Mouse (Mus musculus) Patski (cell line): ENCODE measurements around the gene Lrba. TPM values are rescaled to one million over a fixed set of nuclear protein-coding genes. Genes with fewer than 3 reads are reported as not detected.
A peak's percentile ranks its signal among the peaks of the same experiment; 100 is the strongest.

Source experiments
- ATAC-seq: fragments of 100-300 bp; one replicate; pipeline ENCODE4 v1.8.0; 2021
- CTCF ChIA-PET: fragments of 350-600 bp; sonication (Branson Sonifier 250); formaldehyde crosslinking; loops from one replicate; lab custom pipeline; 2022; ENCODE audit warnings: inconsistent platforms; lab: Charles Lee
- POLR2A ChIA-PET: fragments of 350-600 bp; sonication (Branson Sonifier 250); formaldehyde crosslinking; loops from one replicate; lab custom pipeline; 2022; ENCODE audit warnings: antibody characterized with exemption, inconsistent platforms; lab: Charles Lee
- DNase-seq: peaks from one replicate; pipeline ENCODE4 v3.0.0-alpha.2; 2011; ENCODE audit warnings: low read depth, low spot score
- H3K27me3 ChIP-seq: fragments of 371-371 bp; one replicate; pipeline ENCODE4 v1.5.1; 2021
- CTCF ChIP-seq: fragments of 100-300 bp; IDR thresholded peaks from one replicate; pipeline ENCODE4 v1.5.1; 2021
- in situ Hi-C: fragments of 300-500 bp; cut with MboI; formaldehyde crosslinking; loops from 3 replicates; pipeline ENCODE4 v1.11.1; 2018; ENCODE audit warnings: low pct_unique_long_range_greater_than_20kb, mixed read lengths
- polyA plus RNA-seq: library from polyadenylated mRNA; unstranded; gene quantifications from one replicate; pipeline ENCODE4 v1.2.3, GENCODE M21; 2021

Lrba gene
- polyA plus RNA-seq, 1 experiment from 2014 or later, result 35.1 TPM

DNA sequence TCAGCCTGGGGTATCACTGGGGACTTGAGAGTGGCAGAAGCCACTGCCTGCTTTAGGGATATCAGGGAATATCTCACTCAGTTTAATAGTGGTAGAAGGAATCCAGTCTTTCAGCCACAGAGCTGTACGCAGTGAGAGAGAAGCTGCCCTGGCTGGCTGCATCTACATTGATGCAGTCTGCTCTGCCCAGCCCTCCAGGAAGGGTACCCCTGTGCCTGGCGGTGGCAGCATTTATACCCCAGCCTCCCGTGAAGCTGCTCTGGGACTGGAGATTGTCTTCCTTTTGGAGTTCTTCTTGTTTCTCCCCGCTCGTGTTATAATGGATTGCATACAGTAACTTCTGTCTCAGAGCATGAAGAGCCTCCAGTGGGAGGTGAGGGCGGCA lies 551.0 kb downstream of the Lrba start:
- CTCF ChIA-PET, result interaction anchor here (0.8 to 3.6 kb wide), 2 partner anchors 15 to 354 kb away, joined by 3 to 13 read pairs; no protein-coding TSS in a partner anchor
- no peaks in the 10 kb centered on the region for H3K27me3 ChIP-seq
- in situ Hi-C loops, result no loop called here
- TF ChIP-seq CTCF, result no peak
- ATAC-seq, result no peak
- no peak for DNase-seq
- POLR2A ChIA-PET, result no interaction called here

DNA sequence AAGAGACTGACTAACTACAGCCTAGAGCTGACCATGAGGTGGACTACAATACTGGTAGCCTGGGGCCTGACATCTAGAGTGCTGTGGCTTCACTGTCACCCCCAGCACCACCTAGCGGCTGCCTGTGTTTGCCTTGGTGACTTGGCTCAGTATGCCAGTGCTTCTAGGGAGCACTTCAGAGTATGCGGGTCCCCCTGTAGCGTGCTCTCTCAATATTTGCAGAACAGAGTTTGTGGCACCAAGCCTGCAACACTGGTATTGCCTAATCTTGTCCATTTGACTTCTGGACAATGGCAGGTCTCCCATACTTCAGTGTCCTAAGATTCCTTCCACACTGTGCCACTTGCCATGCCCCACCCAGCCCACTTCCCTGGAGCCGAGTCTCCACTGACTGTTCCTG lies 555.2 kb downstream of the Lrba start:
- POLR2A ChIA-PET, result no interaction called here
- CTCF ChIA-PET, result interaction anchor here (1.4 to 4.2 kb wide), 4 partner anchors 9 to 18 kb away, joined by 3 to 13 read pairs (median 7); no protein-coding TSS in a partner anchor
- DNase-seq, result no peak
- no peak for ATAC-seq
- in situ Hi-C loops, result no loop called here
- H3K27me3 ChIP-seq, result no peaks in the 10 kb centered on the region
- no peak for TF ChIP-seq CTCF

- CTCF ChIA-PET, result no interaction called here
- no peaks in the 10 kb centered on the region for H3K27me3 ChIP-seq
- ATAC-seq, result no peak
- in situ Hi-C loops, result no loop called here
- no peak for TF ChIP-seq CTCF
- POLR2A ChIA-PET, result no interaction called here
- no peak for DNase-seq
Measured at GRCm38 (mm10) chr3:86784051-86784450, 559.6 kb downstream of the Lrba start.

- no peak for ATAC-seq
- no peak for TF ChIP-seq CTCF
- in situ Hi-C loops, result no loop called here
Measured at GRCm38 (mm10) chr3:86784930-86785329, 560.5 kb downstream of the Lrba start.

DNA sequence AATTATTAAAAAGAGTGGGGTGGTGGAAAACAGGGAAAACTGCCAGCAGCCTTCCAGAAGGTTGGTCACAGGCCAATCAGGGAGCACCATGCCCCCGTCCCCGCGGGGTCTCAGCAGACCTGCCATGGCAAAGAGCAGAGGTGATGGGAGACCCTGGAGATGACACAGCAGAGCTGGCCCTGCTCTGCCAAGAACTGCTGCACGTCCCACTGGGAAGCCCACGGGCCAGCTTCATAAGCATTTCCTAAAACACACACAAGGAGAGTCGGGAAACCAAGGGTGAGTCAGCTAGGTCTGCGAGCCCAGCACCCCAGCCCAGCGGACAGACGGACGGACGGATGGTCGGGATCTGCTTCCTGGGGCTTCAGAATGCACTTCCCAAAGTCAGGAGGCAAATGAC lies 561.8 kb downstream of the Lrba start:
- ATAC-seq, result no peak

More at GRCm38 (mm10) chr3:86784930-86785329, 560.5 kb downstream of the Lrba start:
- ChIA-PET CTCF (interaction anchor here (0.6 to 1.5 kb wide), 4 partner anchors 28 to 403 kb away, joined by 3 to 5 read pairs (median 4); no protein-coding TSS in a partner anchor), POLR2A (interaction anchor here (0.5 to 0.6 kb wide), 2 partner anchors 411 to 456 kb away, joined by 3 to 4 read pairs; no protein-coding TSS in a partner anchor)
- no peak for DNase-seq
- no peaks in the 10 kb centered on the region for H3K27me3 ChIP-seq

DNA sequence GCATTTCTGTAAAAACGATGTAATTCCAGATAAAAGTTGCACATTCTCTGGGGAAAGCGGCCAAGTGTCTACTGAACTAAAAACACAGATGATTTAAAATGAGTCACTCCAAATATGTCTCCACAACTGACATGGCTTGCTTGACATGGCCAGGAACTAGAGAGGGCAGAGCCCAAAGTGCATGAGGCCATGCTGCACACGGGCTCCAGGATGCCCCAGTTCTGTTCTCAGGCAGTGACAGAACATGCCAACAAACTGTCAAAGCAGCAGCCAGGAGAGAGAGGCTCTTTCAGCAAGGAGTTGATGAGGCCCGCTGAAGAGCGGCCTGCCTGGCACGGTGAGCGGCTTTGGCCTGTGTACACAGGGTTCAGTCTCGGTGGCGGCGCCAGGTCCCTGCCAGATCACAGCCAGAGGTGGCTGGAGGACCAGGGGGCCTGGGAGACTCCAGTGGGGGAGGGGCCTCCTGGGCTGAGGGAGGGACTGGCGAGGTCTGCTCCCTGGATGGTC lies 562.4 kb downstream of the Lrba start:
- H3K27me3 ChIP-seq, result no peaks in the 10 kb centered on the region
- ChIA-PET CTCF (interaction anchor here (1.3 to 2.1 kb wide), 2 partner anchors 11 to 26 kb away, joined by 7 to 9 read pairs; no protein-coding TSS in a partner anchor), POLR2A (no interaction called here)
- ATAC-seq, result peak; percentile 6
- no peak for TF ChIP-seq CTCF
- DNase-seq, result no peak
- in situ Hi-C loops, result no loop called here

More for the DNA sequence above, 561.8 kb downstream of the Lrba start:
- DNase-seq, result no peak
- H3K27me3 ChIP-seq, result no peaks in the 10 kb centered on the region
- ChIA-PET POLR2A (no interaction called here), CTCF (interaction anchor here (0.5 kb wide), 1 partner anchor 612 kb away, joined by 3 read pairs; no protein-coding TSS in a partner anchor)
- TF ChIP-seq CTCF, result no peak
- in situ Hi-C loops, result no loop called here

- ChIA-PET CTCF (interaction anchor here (0.7 to 3.0 kb wide), 6 partner anchors 10 to 26 kb away, joined by 3 to 11 read pairs (median 8); no protein-coding TSS in a partner anchor), POLR2A (no interaction called here)
- no peak for TF ChIP-seq CTCF
- ATAC-seq, result peak; percentile 70
- DNase-seq, result no peak
- in situ Hi-C loops, result no loop called here
- no peaks in the 10 kb centered on the region for H3K27me3 ChIP-seq
Measured at GRCm38 (mm10) chr3:86787423-86788123, 563.1 kb downstream of the Lrba start.

DNA sequence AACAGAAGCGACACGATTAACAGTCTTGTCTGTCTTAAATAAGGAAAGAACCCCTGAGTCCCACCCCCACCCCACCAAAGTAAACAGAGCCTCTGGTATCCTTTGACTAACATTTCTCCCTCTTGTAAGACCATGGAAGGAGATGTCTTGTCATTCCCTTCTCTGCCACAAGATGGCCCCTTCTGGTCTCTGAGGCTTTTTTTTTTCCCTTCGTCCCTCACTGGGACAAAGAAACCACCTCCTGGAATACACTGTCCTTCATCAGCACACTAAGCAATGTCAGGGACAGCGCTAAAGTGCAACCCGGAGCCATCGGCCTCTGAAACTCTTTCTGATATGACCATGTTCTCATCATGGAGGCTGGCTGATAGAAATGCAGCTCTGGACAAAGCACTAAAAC lies 564.2 kb downstream of the Lrba start:
- DNase-seq (no peak), ATAC-seq (no peak)
- in situ Hi-C loops, result no loop called here
- POLR2A ChIA-PET, result no interaction called here
- H3K27me3 ChIP-seq, result no peaks in the 10 kb centered on the region
- TF ChIP-seq CTCF, result no peak
- CTCF ChIA-PET, result interaction anchor here (0.7 to 3.0 kb wide), 10 partner anchors 9 to 190 kb away, joined by 3 to 11 read pairs (median 3); no protein-coding TSS in a partner anchor

GRCm38 (mm10) chr3:86789752-86790151 lies 565.3 kb downstream of the Lrba start:
- in situ Hi-C loops, result no loop called here
- DNase-seq, result no peak
- ATAC-seq, result no peak

GRCm38 (mm10) chr3:86793264-86793663 lies 568.8 kb downstream of the Lrba start:
- ChIA-PET CTCF (interaction anchor here (0.9 to 3.6 kb wide), 5 partner anchors 9 to 464 kb away, joined by 3 to 15 read pairs (median 3); no protein-coding TSS in a partner anchor), POLR2A (no interaction called here)
- H3K27me3 ChIP-seq, result no peaks in the 10 kb centered on the region
- in situ Hi-C loops, result no loop called here
- no peak for TF ChIP-seq CTCF
- DNase-seq, result peak; percentile 96
- peak; percentile 81 for ATAC-seq

More at GRCm38 (mm10) chr3:86789752-86790151, 565.3 kb downstream of the Lrba start:
- CTCF ChIA-PET, result interaction anchor here (0.8 to 3.0 kb wide), 9 partner anchors 12 to 463 kb away, joined by 3 to 11 read pairs (median 3); no protein-coding TSS in a partner anchor
- no peak for TF ChIP-seq CTCF
- POLR2A ChIA-PET, result no interaction called here
- H3K27me3 ChIP-seq, result no peaks in the 10 kb centered on the region
